ENCODE assay signal across 10 mouse cellular contexts in genomic region chr10:86023149-86023548, GRCm38 (mm10). TPM values are rescaled to one million over a fixed set of nuclear protein-coding genes. Genes with fewer than 3 reads are reported as not detected.
DNase-seq lines count a peak whose midpoint lies in the region; ATAC-seq and TF ChIP-seq lines count a peak whose summit lies in the region.
"Had no signal": no experiment of that assay in that cellular context is flagged by ENCODE, and none has a peak within 500 bp of the region (broad histone marks: within the 10 kb centered on the region; RNA-seq: fewer than 3 reads in every experiment).

No protein-coding gene starts in this region.

- H3K4me1 ChIP-seq in hindbrain, embryonic 10.5 days (replicated peaks) = peaks cover 13% of the 10 kb centered on the region
- H3K4me1 ChIP-seq in hindbrain, embryonic 11.5 days (replicated peaks; ENCODE audit: control insufficient read depth, insufficient read depth, low read length) = peaks cover 2% of the 10 kb centered on the region; the same call in 1 of the 2 replicates
- H3K4me1 ChIP-seq in G1E (ENCODE audit: insufficient read depth, low read depth, low read length) = peaks cover 44% of the 10 kb centered on the region
- H3K4me1 ChIP-seq in embryonic facial prominence, embryonic 14.5 days (ENCODE audit: control insufficient read depth, insufficient read depth, low read length) = peaks cover 3% of the 10 kb centered on the region; the same call in 1 of the 2 replicates
- peaks cover 21 to 33% of the 10 kb centered on the region in 2 experiments for H3K4me1 ChIP-seq in liver, embryonic 14.5 days (replicated peaks; ENCODE audit: control insufficient read depth in 2 of 2, insufficient read depth in 2 of 2, low read length in 1 of 2)

- ATAC-seq in hindbrain, embryonic 11.5 days (ENCODE audit: low FRiP score) = no peak
- ATAC-seq in G1E (ENCODE audit: extremely low read depth, insufficient number of reproducible peaks, low FRiP score, poor library complexity, severe bottlenecking) = no peak
- ATAC-seq in embryonic facial prominence, embryonic 14.5 days (ENCODE audit: low read depth) = no peak
- ATAC-seq in liver, embryonic 14.5 days (ENCODE audit: insufficient read depth) = no peak

- TF ChIP-seq EP300 in liver, embryonic 14.5 days (IDR thresholded peaks at IDR 0.05; ENCODE audit: low read depth) = peak; percentile 62

- no peaks in the 10 kb centered on the region for H3K9me3 ChIP-seq in hindbrain, embryonic 10.5 days
- H3K9me3 ChIP-seq in hindbrain, embryonic 11.5 days (ENCODE audit: control insufficient read depth, low read length) = no peaks in the 10 kb centered on the region
- no peaks in the 10 kb centered on the region for H3K9me3 ChIP-seq in G1E (replicated peaks)
- H3K9me3 ChIP-seq in embryonic facial prominence, embryonic 14.5 days (ENCODE audit: control insufficient read depth, low read length) = no peaks in the 10 kb centered on the region
- no peaks in the 10 kb centered on the region for H3K9me3 ChIP-seq in liver, embryonic 14.5 days (ENCODE audit: control insufficient read depth, low read length)

- no peaks in the 10 kb centered on the region for H3K27me3 ChIP-seq in hindbrain, embryonic 10.5 days (ENCODE audit: insufficient read depth, poor library complexity, severe bottlenecking)
- no peaks in the 10 kb centered on the region for H3K27me3 ChIP-seq in hindbrain, embryonic 11.5 days (ENCODE audit: control insufficient read depth, insufficient read depth, low read length)
- H3K27me3 ChIP-seq in G1E (ENCODE audit: insufficient read depth, low read length) = no peaks in the 10 kb centered on the region
- H3K27me3 ChIP-seq in embryonic facial prominence, embryonic 14.5 days (replicated peaks; ENCODE audit: control insufficient read depth, insufficient read depth, low read length) = no peaks in the 10 kb centered on the region
- no peaks in the 10 kb centered on the region for H3K27me3 ChIP-seq in liver, embryonic 14.5 days (ENCODE audit: control insufficient read depth, insufficient read depth, low read length)

- no peak overlapping the region for H3K4me2 ChIP-seq in hindbrain, embryonic 11.5 days (replicated peaks; ENCODE audit: low read depth, low read length)
- peak overlapping the region; percentile 79 for H3K4me2 ChIP-seq in embryonic facial prominence, embryonic 14.5 days (ENCODE audit: low read depth, low read length)
- H3K4me2 ChIP-seq in liver, embryonic 14.5 days (ENCODE audit: low read depth) = peak overlapping the region; percentile 90

- no peak for DNase-seq in hindbrain, embryonic 10.5 days (ENCODE audit: low spot score)
- DNase-seq in hindbrain, embryonic 11.5 days (ENCODE audit: low spot score) = no peak
- no peak for DNase-seq in G1E (ENCODE audit: low spot score)
- no peak for DNase-seq in embryonic facial prominence, embryonic 14.5 days (ENCODE audit: low spot score)
- peak in 2 of 3 experiments; percentile 33 to 36 for DNase-seq in liver, embryonic 14.5 days (ENCODE audit: low read depth in 3 of 3, low spot score in 3 of 3)
- no peak for DNase-seq in testis, postnatal 14 days (ENCODE audit: low spot score)
- DNase-seq in right cerebral cortex, postnatal 14 days = no peak
- no peak for DNase-seq in natural killer cell, adult 2 months (ENCODE audit: low spot score in 2 of 2)

- H3K9ac ChIP-seq in hindbrain, embryonic 11.5 days (ENCODE audit: low read depth, low read length) = no peak overlapping the region
- 0 out of 2 replicates have a peak overlapping the region, but pooled peaks have one; percentile 1 for H3K9ac ChIP-seq in embryonic facial prominence, embryonic 14.5 days (ENCODE audit: low read depth, low read length)
- H3K9ac ChIP-seq in liver, embryonic 14.5 days (replicated peaks) = peak overlapping the region; percentile 87

- no peak for TF ChIP-seq CTCF in G1E (IDR thresholded peaks at IDR 0.05; ENCODE audit: low read depth, low read length)
- no peak for TF ChIP-seq CTCF in liver, embryonic 14.5 days (IDR thresholded peaks at IDR 0.05; ENCODE audit: low read depth)

- peak overlapping the region; percentile 88; the same call in 1 of the 2 replicates for H3K4me3 ChIP-seq in hindbrain, embryonic 10.5 days
- H3K4me3 ChIP-seq in hindbrain, embryonic 11.5 days (ENCODE audit: low read depth, low read length) = no peak overlapping the region
- peak overlapping the region; percentile 90; the same call in 1 of the 2 replicates for H3K4me3 ChIP-seq in G1E (ENCODE audit: low read depth, low read length)
- H3K4me3 ChIP-seq in embryonic facial prominence, embryonic 14.5 days (ENCODE audit: low read depth, low read length) = no peak overlapping the region; the same call in 1 of the 2 replicates
- H3K4me3 ChIP-seq in liver, embryonic 14.5 days (ENCODE audit: insufficient read depth in 1 of 2, low read depth in 2 of 2, low read length in 2 of 2) = peak overlapping the region; percentile 74 to 77

- H3K27ac ChIP-seq in hindbrain, embryonic 10.5 days = no peak overlapping the region
- H3K27ac ChIP-seq in hindbrain, embryonic 11.5 days (ENCODE audit: low read depth, low read length) = no peak overlapping the region
- no peak overlapping the region for H3K27ac ChIP-seq in embryonic facial prominence, embryonic 14.5 days (replicated peaks; ENCODE audit: low read depth, low read length)
- peak overlapping the region; percentile 90 for H3K27ac ChIP-seq in liver, embryonic 14.5 days

- peaks cover 6% of the 10 kb centered on the region for H3K36me3 ChIP-seq in hindbrain, embryonic 10.5 days
- H3K36me3 ChIP-seq in hindbrain, embryonic 11.5 days (ENCODE audit: control insufficient read depth, insufficient read depth, low read length) = no peaks in the 10 kb centered on the region
- peaks cover 28% of the 10 kb centered on the region for H3K36me3 ChIP-seq in G1E (replicated peaks)
- H3K36me3 ChIP-seq in embryonic facial prominence, embryonic 14.5 days (ENCODE audit: control insufficient read depth, insufficient read depth, low read length) = 0 out of 2 replicates have a peak, but pooled peaks cover 9% of the 10 kb centered on the region
- H3K36me3 ChIP-seq in liver, embryonic 14.5 days (replicated peaks; ENCODE audit: control insufficient read depth, insufficient read depth, low read depth) = peaks cover 17% of the 10 kb centered on the region

RNA-seq across cellular contexts. Expression of gene Fbxo7, which starts 1.4 kb away (rescaled TPM):
- polyA plus RNA-seq in hindbrain, embryonic 10.5 days (2016; fragmentation: Nextera tagmentation; extraction: Ambion mirVana) = 16.5 and 19.8 TPM in 2 replicates
- 16.2 and 18.1 TPM in 2 replicates for polyA plus RNA-seq in hindbrain, embryonic 11.5 days (2014; fragmentation: Nextera tagmentation; extraction: Ambion mirVana)
- 45.3 and 65.0 TPM in 2 replicates for total RNA-seq in G1E (2014; fragmentation: Nextera tagmentation)
- total RNA-seq in G1E (2017) = 44.6 and 53.3 TPM in 2 replicates
- polyA plus RNA-seq in G1E (2012) = 16.9 and 20.8 TPM in 2 replicates
- polyA plus RNA-seq in embryonic facial prominence, embryonic 14.5 days (2014; fragmentation: Nextera tagmentation; extraction: Ambion mirVana) = 26.1 and 27.9 TPM in 2 replicates
- polyA plus RNA-seq in liver, embryonic 14.5 days (2012; rRNA removed) = 38.1 and 42.1 TPM in 2 replicates
- 67.2 and 74.0 TPM in 2 replicates for polyA plus RNA-seq in liver, embryonic 14.5 days (2014; fragmentation: Nextera tagmentation; extraction: Ambion mirVana)

RNA-seq across cellular contexts. Expression of gene Bpifc, which starts 11.5 kb away (rescaled TPM):
- polyA plus RNA-seq in hindbrain, embryonic 10.5 days (2016; fragmentation: Nextera tagmentation; extraction: Ambion mirVana) = 0.05 TPM in 1 of 2 replicates, not detected in the other
- polyA plus RNA-seq in hindbrain, embryonic 11.5 days (2014; fragmentation: Nextera tagmentation; extraction: Ambion mirVana) = 0.15 TPM in 1 of 2 replicates, not detected in the other
- total RNA-seq in G1E (2014; fragmentation: Nextera tagmentation) (not detected in 2 replicates), G1E (2017) (not detected in 2 replicates)
- polyA plus RNA-seq in G1E (2012) = not detected in 2 replicates
- polyA plus RNA-seq in embryonic facial prominence, embryonic 14.5 days (2014; fragmentation: Nextera tagmentation; extraction: Ambion mirVana) = 1.9 and 2.9 TPM in 2 replicates
- polyA plus RNA-seq in liver, embryonic 14.5 days (2012; rRNA removed) = 0.01 and 0.02 TPM in 2 replicates
- polyA plus RNA-seq in liver, embryonic 14.5 days (2014; fragmentation: Nextera tagmentation; extraction: Ambion mirVana) = not detected in 2 replicates
- total RNA-seq: ES-E14 had no signal
- polyA plus RNA-seq: neural tube, embryonic 11.5 days had no signal

Comparison
In these comparisons a context has a peak if more than half of its experiments do, and no peak if none do; other contexts are left out.
1. H3K4me3 ChIP-seq: peak in hindbrain, embryonic 10.5 days (single experiment), G1E (single experiment) and liver, embryonic 14.5 days (2 of 2); none in hindbrain, embryonic 11.5 days (single experiment) and embryonic facial prominence, embryonic 14.5 days (single experiment).
2. DNase-seq: peak in liver, embryonic 14.5 days (2 of 3); none in hindbrain, embryonic 10.5 days (single experiment), hindbrain, embryonic 11.5 days (single experiment), G1E (single experiment), embryonic facial prominence, embryonic 14.5 days (single experiment), testis, postnatal 14 days (single experiment), right cerebral cortex, postnatal 14 days (single experiment) and natural killer cell, adult 2 months (0 of 2).